Mouse (Mus musculus): ENCODE data around the gene Hmgb2. TPM values are rescaled to one million over a fixed set of nuclear protein-coding genes. Genes with fewer than 3 reads are reported as not detected.
A peak's percentile ranks its signal among the peaks of the same experiment; 100 is the strongest.

The Hmgb2 gene
- polyA plus RNA-seq, 1 experiment = 87.2 TPM

DNA sequence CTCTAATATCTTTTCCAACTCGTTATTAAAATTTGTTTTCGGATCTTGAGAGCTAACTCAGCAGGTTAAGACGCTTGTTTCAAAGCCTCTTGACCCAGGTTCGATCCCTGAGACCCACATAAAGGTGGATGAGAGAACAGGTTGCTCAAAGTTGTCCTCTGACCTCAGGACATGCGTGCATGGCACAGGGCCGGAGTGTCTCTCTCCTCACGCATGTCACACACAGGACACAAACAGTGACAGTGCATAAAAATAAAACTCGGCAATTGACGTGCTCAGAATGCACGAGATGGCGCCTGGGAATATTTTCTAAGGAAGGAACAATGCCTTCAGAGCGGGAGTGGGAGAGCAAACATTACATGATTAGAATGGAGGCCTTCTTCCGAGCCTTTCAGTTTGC, 18.5 kb downstream of the Hmgb2 start:
- Histone ChIP-seq H3K79me2 (ENCODE audit: control insufficient read depth, insufficient read depth) (no peaks in the 10 kb centered on the region), H3K79me3 (ENCODE audit: low read depth) (no peaks in the 10 kb centered on the region), H3ac (ENCODE audit: control insufficient read depth, insufficient read length, low read depth) (no peak overlapping the region), H3K4me3 (ENCODE audit: insufficient read depth, poor library complexity, severe bottlenecking) (no peak overlapping the region), H3K27me3 (ENCODE audit: control insufficient read depth, insufficient read depth, insufficient read length) (no peaks in the 10 kb centered on the region), H3K36me3 (ENCODE audit: control insufficient read depth, insufficient read depth) (peaks cover 6% of the 10 kb centered on the region)
- no peak for TF ChIP-seq MAX (IDR thresholded peaks at IDR 0.05)
- no peak for TF ChIP-seq USF1 (IDR thresholded peaks at IDR 0.05; ENCODE audit: low read depth)
- TF ChIP-seq MYOD1 (IDR thresholded peaks at IDR 0.05; ENCODE audit: control insufficient read depth, insufficient read length, low read depth) = no peak
- TF ChIP-seq CEBPB (IDR thresholded peaks at IDR 0.05; ENCODE audit: low read depth) = no peak
- no peak for TF ChIP-seq MYOG (IDR thresholded peaks at IDR 0.05; ENCODE audit: control insufficient read depth, extremely low read depth, insufficient read length)
- no peak for TF ChIP-seq FOSL1 (IDR thresholded peaks at IDR 0.05; ENCODE audit: insufficient read depth, low read length, poor library complexity, severe bottlenecking)
- TF ChIP-seq CTCF (IDR thresholded peaks at IDR 0.05; ENCODE audit: control insufficient read depth, insufficient read depth, insufficient read length) = no peak

DNA sequence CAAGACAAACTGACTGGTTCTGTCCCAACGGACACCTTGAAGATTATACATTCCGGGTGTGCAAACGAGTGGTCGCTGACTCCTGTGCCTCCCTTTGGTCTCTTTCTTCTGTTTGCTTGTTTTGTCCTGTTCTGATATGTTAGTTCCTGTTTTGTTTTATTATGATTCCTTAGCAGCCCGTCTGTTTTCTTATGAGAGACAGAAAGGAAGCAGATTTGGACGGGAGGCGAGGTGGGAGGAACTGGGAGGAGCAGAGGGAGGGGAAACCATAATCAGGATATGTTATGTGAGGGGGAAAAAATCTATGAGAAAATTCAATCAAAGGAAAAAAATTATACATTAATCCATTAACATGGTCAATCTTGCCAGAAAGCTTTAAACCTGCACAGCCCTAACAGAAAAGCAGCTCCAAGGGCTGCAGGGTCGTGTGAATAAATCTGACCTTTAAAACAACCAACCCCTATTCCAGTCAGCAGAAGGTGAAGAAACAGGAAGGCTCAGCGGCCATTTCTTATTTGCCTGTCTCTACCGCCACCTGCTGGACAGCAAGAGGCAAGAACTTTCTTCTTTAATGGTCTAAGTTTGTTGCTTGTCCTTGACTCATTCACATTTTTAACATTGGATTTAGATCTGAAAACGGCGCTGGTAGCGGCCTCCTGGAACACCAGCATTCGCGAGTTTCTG, 19.1 kb downstream of the Hmgb2 start:
- Histone ChIP-seq H3K4me3 (ENCODE audit: insufficient read depth, poor library complexity, severe bottlenecking) (no peak overlapping the region), H3ac (ENCODE audit: control insufficient read depth, insufficient read length, low read depth) (no peak overlapping the region), H3K27me3 (ENCODE audit: control insufficient read depth, insufficient read depth, insufficient read length) (no peaks in the 10 kb centered on the region), H3K79me3 (ENCODE audit: low read depth) (no peaks in the 10 kb centered on the region), H3K36me3 (ENCODE audit: control insufficient read depth, insufficient read depth) (peaks cover 9% of the 10 kb centered on the region), H3K79me2 (ENCODE audit: control insufficient read depth, insufficient read depth) (no peaks in the 10 kb centered on the region)
- TF ChIP-seq CTCF (IDR thresholded peaks at IDR 0.05; ENCODE audit: control insufficient read depth, insufficient read depth, insufficient read length) = peak; percentile 32
- no peak for TF ChIP-seq MAX (IDR thresholded peaks at IDR 0.05)

DNA sequence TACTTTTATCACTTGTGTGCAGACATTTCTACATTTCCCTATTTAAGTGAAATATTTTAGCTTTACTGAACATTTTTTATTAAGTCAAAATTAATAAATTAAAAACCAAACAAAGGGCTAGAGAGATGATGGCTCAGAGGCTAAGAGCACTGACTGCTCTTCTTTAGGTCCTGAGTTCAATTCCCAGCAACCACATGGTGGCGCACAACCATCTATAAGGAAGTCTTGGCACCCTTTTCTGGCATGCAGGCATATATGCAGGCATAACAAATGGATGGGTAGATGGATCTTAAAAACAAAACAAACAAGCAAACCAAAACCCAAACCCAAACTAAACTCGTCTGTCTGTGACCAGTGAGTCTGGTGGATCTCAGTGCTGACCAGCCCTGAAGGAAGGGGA, 20.5 kb downstream of the Hmgb2 start:
- TF ChIP-seq USF1 (IDR thresholded peaks at IDR 0.05; ENCODE audit: low read depth) = no peak
- TF ChIP-seq MAX (IDR thresholded peaks at IDR 0.05) = no peak
- no peak for TF ChIP-seq CTCF (IDR thresholded peaks at IDR 0.05; ENCODE audit: control insufficient read depth, insufficient read depth, insufficient read length)
- no peak for TF ChIP-seq CEBPB (IDR thresholded peaks at IDR 0.05; ENCODE audit: low read depth)
- TF ChIP-seq MYOG (IDR thresholded peaks at IDR 0.05; ENCODE audit: control insufficient read depth, extremely low read depth, insufficient read length) = no peak
- TF ChIP-seq FOSL1 (IDR thresholded peaks at IDR 0.05; ENCODE audit: insufficient read depth, low read length, poor library complexity, severe bottlenecking) = no peak
- no peak for TF ChIP-seq MYOD1 (IDR thresholded peaks at IDR 0.05; ENCODE audit: control insufficient read depth, insufficient read length, low read depth)
- H3ac ChIP-seq (ENCODE audit: control insufficient read depth, insufficient read length, low read depth) = no peak overlapping the region
- H3K4me3 ChIP-seq (ENCODE audit: insufficient read depth, poor library complexity, severe bottlenecking) = no peak overlapping the region
- H3K79me2 ChIP-seq (ENCODE audit: control insufficient read depth, insufficient read depth) = no peaks in the 10 kb centered on the region
- no peaks in the 10 kb centered on the region for H3K79me3 ChIP-seq (ENCODE audit: low read depth)
- peaks cover 16% of the 10 kb centered on the region for H3K36me3 ChIP-seq (ENCODE audit: control insufficient read depth, insufficient read depth)
- no peaks in the 10 kb centered on the region for H3K27me3 ChIP-seq (ENCODE audit: control insufficient read depth, insufficient read depth, insufficient read length)

DNA sequence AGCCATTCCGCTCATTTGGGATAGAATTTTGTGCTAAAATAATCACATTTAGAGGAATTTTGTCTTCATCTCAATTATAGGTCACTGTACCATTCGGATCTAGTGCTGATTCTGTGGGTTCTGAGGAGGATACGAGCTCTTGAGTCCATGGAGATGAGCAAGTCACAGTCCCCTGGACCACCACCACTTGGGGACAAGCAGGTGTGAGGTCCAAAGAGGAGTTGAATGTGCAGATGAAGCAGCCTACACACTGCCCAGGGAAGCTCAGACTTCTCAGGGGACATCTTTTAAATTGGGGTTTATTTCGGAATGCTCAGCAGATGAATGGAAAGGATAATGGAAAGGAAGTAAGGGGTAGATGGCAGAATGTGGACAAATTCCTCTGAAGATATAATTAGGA, 21.4 kb downstream of the Hmgb2 start:
- TF ChIP-seq CTCF (IDR thresholded peaks at IDR 0.05; ENCODE audit: control insufficient read depth, insufficient read depth, insufficient read length) (no peak), CEBPB (IDR thresholded peaks at IDR 0.05; ENCODE audit: low read depth) (no peak), USF1 (IDR thresholded peaks at IDR 0.05; ENCODE audit: low read depth) (no peak), MAX (IDR thresholded peaks at IDR 0.05) (no peak), MYOD1 (IDR thresholded peaks at IDR 0.05; ENCODE audit: control insufficient read depth, insufficient read length, low read depth) (no peak), MYOG (IDR thresholded peaks at IDR 0.05; ENCODE audit: control insufficient read depth, extremely low read depth, insufficient read length) (no peak), FOSL1 (IDR thresholded peaks at IDR 0.05; ENCODE audit: insufficient read depth, low read length, poor library complexity, severe bottlenecking) (no peak)
- no peaks in the 10 kb centered on the region for H3K27me3 ChIP-seq (ENCODE audit: control insufficient read depth, insufficient read depth, insufficient read length)
- H3ac ChIP-seq (ENCODE audit: control insufficient read depth, insufficient read length, low read depth) = no peak overlapping the region
- no peaks in the 10 kb centered on the region for H3K79me3 ChIP-seq (ENCODE audit: low read depth)
- H3K4me3 ChIP-seq (ENCODE audit: insufficient read depth, poor library complexity, severe bottlenecking) = no peak overlapping the region
- H3K79me2 ChIP-seq (ENCODE audit: control insufficient read depth, insufficient read depth) = no peaks in the 10 kb centered on the region
- peaks cover 22% of the 10 kb centered on the region for H3K36me3 ChIP-seq (ENCODE audit: control insufficient read depth, insufficient read depth)

DNA sequence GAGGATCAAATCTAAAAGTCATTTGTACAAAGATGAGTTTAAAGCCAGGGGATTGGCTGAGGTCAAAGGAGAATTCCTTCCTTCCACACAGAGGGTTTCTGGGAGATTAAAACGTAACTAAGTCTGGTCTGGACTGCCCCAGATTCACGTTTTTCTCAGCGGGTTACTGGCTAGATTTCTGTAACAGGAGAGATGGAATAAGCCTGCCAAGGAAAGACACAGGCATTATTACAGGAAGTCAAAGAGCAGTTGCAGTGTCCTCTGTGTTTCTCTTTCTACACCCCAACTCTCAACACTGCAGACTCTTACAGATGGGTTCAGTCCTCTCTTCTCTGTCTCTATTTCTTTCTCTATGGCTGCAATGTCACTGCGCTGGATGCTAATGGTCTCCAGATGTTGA, 22.8 kb downstream of the Hmgb2 start:
- H3K79me2 ChIP-seq (ENCODE audit: control insufficient read depth, insufficient read depth) = no peaks in the 10 kb centered on the region
- peaks cover 22% of the 10 kb centered on the region for H3K36me3 ChIP-seq (ENCODE audit: control insufficient read depth, insufficient read depth)
- H3K79me3 ChIP-seq (ENCODE audit: low read depth) = no peaks in the 10 kb centered on the region
- H3K27me3 ChIP-seq (ENCODE audit: control insufficient read depth, insufficient read depth, insufficient read length) = no peaks in the 10 kb centered on the region
- TF ChIP-seq USF1 (IDR thresholded peaks at IDR 0.05; ENCODE audit: low read depth) (no peak), MYOG (IDR thresholded peaks at IDR 0.05; ENCODE audit: control insufficient read depth, extremely low read depth, insufficient read length) (no peak), CTCF (IDR thresholded peaks at IDR 0.05; ENCODE audit: control insufficient read depth, insufficient read depth, insufficient read length) (no peak), CEBPB (IDR thresholded peaks at IDR 0.05; ENCODE audit: low read depth) (no peak), FOSL1 (IDR thresholded peaks at IDR 0.05; ENCODE audit: insufficient read depth, low read length, poor library complexity, severe bottlenecking) (no peak)
- no peak overlapping the region for H3ac ChIP-seq (ENCODE audit: control insufficient read depth, insufficient read length, low read depth)
- no peak overlapping the region for H3K4me3 ChIP-seq (ENCODE audit: insufficient read depth, poor library complexity, severe bottlenecking)

DNA sequence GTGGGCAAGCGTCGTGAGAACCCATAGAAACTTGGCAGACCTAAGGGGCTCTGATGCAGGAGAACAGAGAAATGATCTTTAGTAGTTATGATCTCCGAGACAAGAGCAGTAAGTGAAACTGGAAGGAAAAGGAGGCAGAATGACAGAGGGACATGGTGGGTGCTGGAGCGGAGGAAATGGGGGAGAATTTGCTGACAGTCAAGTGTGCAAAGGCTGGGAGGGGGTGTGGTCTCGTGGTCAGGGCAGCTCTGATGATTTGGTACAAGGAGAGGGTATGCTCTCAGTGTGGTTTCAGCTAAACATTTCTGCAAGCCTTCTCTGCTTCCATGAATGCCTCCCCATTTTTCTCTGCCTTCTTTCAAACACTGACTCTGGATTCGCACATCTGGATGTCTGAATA, 24.5 kb downstream of the Hmgb2 start:
- no peaks in the 10 kb centered on the region for H3K79me2 ChIP-seq (ENCODE audit: control insufficient read depth, insufficient read depth)
- H3K36me3 ChIP-seq (ENCODE audit: control insufficient read depth, insufficient read depth) = peaks cover 22% of the 10 kb centered on the region
- H3K79me3 ChIP-seq (ENCODE audit: low read depth) = no peaks in the 10 kb centered on the region
- no peak overlapping the region for H3ac ChIP-seq (ENCODE audit: control insufficient read depth, insufficient read length, low read depth)
- no peak overlapping the region for H3K4me3 ChIP-seq (ENCODE audit: insufficient read depth, poor library complexity, severe bottlenecking)
- no peaks in the 10 kb centered on the region for H3K27me3 ChIP-seq (ENCODE audit: control insufficient read depth, insufficient read depth, insufficient read length)
- no peak for TF ChIP-seq USF1 (IDR thresholded peaks at IDR 0.05; ENCODE audit: low read depth)
- no peak for TF ChIP-seq MAX (IDR thresholded peaks at IDR 0.05)
- TF ChIP-seq MYOG (IDR thresholded peaks at IDR 0.05; ENCODE audit: control insufficient read depth, extremely low read depth, insufficient read length) = no peak
- no peak for TF ChIP-seq CTCF (IDR thresholded peaks at IDR 0.05; ENCODE audit: control insufficient read depth, insufficient read depth, insufficient read length)
- TF ChIP-seq FOSL1 (IDR thresholded peaks at IDR 0.05; ENCODE audit: insufficient read depth, low read length, poor library complexity, severe bottlenecking) = no peak
- no peak for TF ChIP-seq MYOD1 (IDR thresholded peaks at IDR 0.05; ENCODE audit: control insufficient read depth, insufficient read length, low read depth)
- no peak for TF ChIP-seq CEBPB (IDR thresholded peaks at IDR 0.05; ENCODE audit: low read depth)
